Mouse (Mus musculus): ENCODE results near the gene Ssxb3. TPM values are rescaled to one million over a fixed set of nuclear protein-coding genes. Genes with fewer than 3 reads are reported as not detected.
"Not testable (repeated sequence)": the region's sequence is repeated elsewhere in the genome, so short reads cannot be mapped to it uniquely, and the experiment has no call there.

Ssxb3 gene
- total RNA-seq (2021), result not detected

DNA sequence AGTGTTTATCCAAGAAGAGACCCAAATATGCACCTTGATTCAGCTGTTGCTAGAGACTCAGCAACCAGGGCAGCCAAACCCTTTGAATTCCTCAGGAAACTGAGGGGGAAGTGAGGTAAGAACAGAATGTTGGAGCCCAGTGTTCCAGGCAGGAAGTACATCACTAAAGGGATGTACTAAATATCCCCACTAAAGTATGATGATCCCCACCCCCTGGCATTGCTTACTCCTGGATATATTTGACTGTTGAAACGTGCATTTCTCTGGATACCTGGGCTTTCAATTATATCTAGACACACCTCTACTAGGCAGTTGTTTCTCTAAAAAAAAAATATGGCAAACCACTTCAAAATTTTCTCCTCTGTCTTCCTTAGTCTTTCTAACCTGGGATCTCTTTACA, at the start of gene Ssxb3:
Gene Ssxb3, minus strand, starts transcription at position 101 of the 400 bp plus-strand sequence.
- not testable (repeated sequence) for DNase-seq (ENCODE audit: extremely low spot score in 1 of 2, low spot score in 1 of 2)

DNA sequence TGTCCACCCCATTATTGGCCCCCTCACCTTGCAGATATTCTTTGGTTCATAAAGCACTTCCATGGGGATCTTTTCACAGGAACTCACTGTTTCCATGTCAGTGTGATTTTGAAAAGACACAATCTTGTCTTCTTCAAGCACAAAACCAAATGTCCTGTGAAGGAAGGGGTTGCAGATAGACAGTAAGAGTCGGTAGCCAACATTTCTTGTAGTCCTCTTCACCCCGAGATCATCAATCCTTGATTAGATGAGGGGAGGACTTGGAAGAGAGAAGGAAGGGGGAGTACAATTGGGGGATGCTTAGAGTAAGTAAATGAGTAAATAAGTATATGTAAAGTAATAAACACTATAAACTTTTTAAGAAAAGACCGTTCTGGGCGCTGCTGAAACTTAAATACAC, 43.5 kb downstream of the Ssxb3 start, which contains the start of gene Ssxb6:
Gene Ssxb6, minus strand, starts transcription at position 101 of the 400 bp plus-strand sequence.
- DNase-seq (ENCODE audit: extremely low spot score in 1 of 2, low spot score in 1 of 2), result not testable (repeated sequence)

Other genes with a start within 250 kb of the Ssxb3 start
- not detected for gene Ssxb9, start 224.8 kb downstream of the Ssxb3 start, total RNA-seq (2021)
- not detected for gene Ssxb1, start 178.5 kb downstream of the Ssxb3 start, total RNA-seq (2021)
- gene Ssxb2, start 130.1 kb downstream of the Ssxb3 start, total RNA-seq (2021), result not detected
- gene Gm14459, start 66.9 kb downstream of the Ssxb3 start, total RNA-seq (2021), result not detected
- not detected for gene Ssxb6, start 43.6 kb downstream of the Ssxb3 start, total RNA-seq (2021)
- gene Ssxb8, start 99.0 kb upstream of the Ssxb3 start, total RNA-seq (2021), result not detected
- gene Ssx9, start 156.6 kb upstream of the Ssxb3 start, total RNA-seq (2021), result not detected
- not detected for gene Ssxb5, start 211.9 kb upstream of the Ssxb3 start, total RNA-seq (2021)

Data from layer of hippocampus, postnatal 25 days (tissue).